ENCODE assay signal across 1 mouse cellular context in the genomic region with DNA sequence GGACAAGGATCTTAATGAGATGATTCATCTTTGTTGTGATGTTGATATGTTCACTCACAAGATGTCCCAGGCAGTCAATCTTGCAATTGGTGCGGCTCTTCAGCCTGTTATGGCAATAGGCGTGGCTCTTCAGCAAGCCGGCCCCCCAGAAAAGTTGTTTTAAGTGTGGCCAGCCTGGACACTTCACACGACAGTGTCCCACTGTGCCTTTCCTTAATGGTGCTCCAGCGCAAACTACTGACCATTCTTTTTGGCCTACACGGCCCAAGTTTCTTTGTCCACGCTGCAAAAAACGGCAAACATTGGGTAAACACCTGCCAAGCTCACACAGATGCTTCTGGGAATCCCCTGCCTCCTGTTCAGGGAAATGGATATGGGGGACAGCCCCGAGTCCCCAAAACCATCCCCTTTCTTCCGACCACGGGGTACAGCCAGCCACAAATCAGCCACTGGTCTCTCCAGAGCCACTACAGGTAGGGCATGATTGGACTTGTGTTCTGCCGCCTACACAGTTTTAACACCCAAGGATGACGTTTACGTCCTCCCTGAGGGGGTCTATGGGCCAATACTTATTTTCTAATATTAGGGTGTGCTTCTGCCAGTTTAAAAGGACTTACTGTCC.
TF ChIP-seq lines count a peak whose summit lies in the region.

No protein-coding gene starts in this region.

TF ChIP-seq in CH12.LX, 34 proteins besides CTCF, POLR2A, EP300 and RAD21 (continued from another document):
- no peak for TF ChIP-seq MXI1 (IDR thresholded peaks at IDR 0.05; ENCODE audit: low read depth, low read length)
- peak; percentile 83; the same call in 1 of the 2 replicates for TF ChIP-seq TCF12 (IDR thresholded peaks at IDR 0.05; ENCODE audit: low read depth, low read length)
- TF ChIP-seq NRF1 (IDR thresholded peaks at IDR 0.05; ENCODE audit: low read depth, low read length) = no peak; the same call in 1 of the 2 replicates
- no peak for TF ChIP-seq RCOR1 (conservative IDR thresholded peaks at IDR 0.05; ENCODE audit: low read depth, low read length)
- TF ChIP-seq MAX (IDR thresholded peaks at IDR 0.05; ENCODE audit: low read length) = 0 out of 2 replicates have a peak, but pooled peaks have one; percentile 13
